Mouse (Mus musculus) forebrain, postnatal 0 days (tissue): ENCODE results near the gene Nme4. TPM values are rescaled to one million over a fixed set of nuclear protein-coding genes. Genes with fewer than 3 reads are reported as not detected.

Experiments used
- ATAC-seq: fragments of 200-750 bp; cut with Nextera tagmentation; 2 replicates; pipeline ENCODE4 v1.8.0; 2017; ENCODE audit warnings: mild to moderate bottlenecking, moderate library complexity
- DNase-seq: peaks from one replicate; pipeline ENCODE4 v3.0.0-alpha.2; 2015
- H3K27ac ChIP-seq: fragments of 300-500 bp; sonication (generic); 2 replicates; pipeline ENCODE4 v1.5.1; 2014; ENCODE audit warnings: low read depth, mild to moderate bottlenecking, antibody characterized with exemption, low read length, moderate library complexity, mixed read lengths
- H3K27me3 ChIP-seq: fragments of 300-500 bp; sonication (generic); 2 replicates; pipeline ENCODE4 v1.6.1; 2014; ENCODE audit warnings: mild to moderate bottlenecking, low read length, mixed read lengths; ENCODE audit not compliant: insufficient read depth
- H3K36me3 ChIP-seq: fragments of 300-500 bp; sonication (generic); 2 replicates; pipeline ENCODE4 v1.6.1; 2014; ENCODE audit warnings: mild to moderate bottlenecking, moderate library complexity; ENCODE audit not compliant: insufficient read depth
- H3K4me1 ChIP-seq: fragments of 300-500 bp; sonication (generic); 2 replicates; pipeline ENCODE4 v1.6.1; 2014; ENCODE audit warnings: antibody characterized with exemption; ENCODE audit not compliant: insufficient read depth
- H3K4me2 ChIP-seq: fragments of 300-500 bp; sonication (generic); 2 replicates; pipeline ENCODE4 v1.6.1; 2014; ENCODE audit warnings: low read depth, mild to moderate bottlenecking, moderate library complexity
- H3K4me3 ChIP-seq: fragments of 300-500 bp; sonication (generic); 2 replicates; pipeline ENCODE4 v1.5.1; 2014; ENCODE audit warnings: low read depth, low read length, mixed read lengths
- H3K9ac ChIP-seq: fragments of 300-500 bp; sonication (generic); 2 replicates; pipeline ENCODE4 v1.6.1; 2014; ENCODE audit warnings: mild to moderate bottlenecking
- H3K9me3 ChIP-seq: fragments of 300-500 bp; sonication (generic); 2 replicates; pipeline ENCODE4 v1.6.1; 2016; ENCODE audit warnings: low read length
- CTCF ChIP-seq: sonication (generic); IDR thresholded peaks from 2 replicates; pipeline ENCODE4 v1.5.1; 2016; ENCODE audit warnings: antibody characterized with exemption, control low read depth, low read depth
- WGBS: fragments of 180-500 bp; shearing (Covaris S2); extraction: QIAGEN DNeasy Blood & Tissue Kit; methylation state at CpG from one replicate; pipeline ENCODE4 v1.1.7; 2014; 5-methylcytosine and 5-hydroxymethylcytosine counted together
- polyA plus RNA-seq: library from polyadenylated mRNA; unstranded; fragments of >200 nt; fragmentation: Nextera tagmentation; extraction: Ambion mirVana; gene quantifications from 2 replicates; pipeline ENCODE4 v1.2.1, GENCODE M21; 2015
- total RNA-seq: library from RNA; depleted of rRNA; stranded (reverse); fragments of >200 nt; gene quantifications from 2 replicates; pipeline ENCODE4 v1.2.3, GENCODE M21; 2014

Nme4 gene
- total and polyA plus RNA-seq, 2 experiments from 2014 or later = 9.5 to 11.4 TPM

DNA sequence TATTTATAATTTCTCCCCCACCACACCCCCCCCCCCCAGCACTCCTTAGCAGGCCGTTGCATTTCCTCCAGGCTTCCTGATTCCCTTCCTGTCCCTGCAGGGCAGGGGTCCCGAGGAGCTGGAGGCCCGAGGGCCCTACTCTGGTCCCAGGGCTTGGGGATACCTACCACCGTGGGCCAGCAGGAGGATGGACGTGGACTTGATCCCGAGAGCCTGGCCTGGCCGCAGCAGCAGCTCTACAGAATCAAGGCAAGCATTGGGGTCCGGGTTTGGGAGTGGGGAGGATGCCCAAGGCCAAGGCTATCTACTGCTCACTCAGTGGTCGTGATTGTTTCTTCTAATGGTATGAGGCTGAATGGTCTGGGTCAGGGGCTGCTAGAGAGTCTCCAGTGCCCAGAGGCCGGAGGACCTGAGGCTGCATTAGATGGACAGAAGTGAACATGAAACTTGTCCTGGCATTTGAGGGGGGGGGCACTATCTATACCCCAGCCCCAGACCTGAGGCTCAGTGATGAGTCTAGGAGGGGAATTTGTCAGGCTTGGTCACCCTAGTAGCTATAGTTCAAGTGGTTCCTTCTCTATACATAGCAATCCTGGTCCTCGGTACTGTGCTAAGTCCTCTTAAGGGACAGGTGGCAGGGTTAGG is 41.8 kb upstream of the Nme4 start:
- Histone ChIP-seq H3K4me1 (peaks cover 13% of the 10 kb centered on the region; the same call in 1 of the 2 replicates), H3K36me3 (no peaks in the 10 kb centered on the region), H3K9ac (no peak overlapping the region), H3K4me2 (no peak overlapping the region), H3K9me3 (no peaks in the 10 kb centered on the region), H3K27ac (no peak overlapping the region), H3K4me3 (no peak overlapping the region), H3K27me3 (no peaks in the 10 kb centered on the region)
- 94% methylated on average over 11 of the region's 11 CpGs for WGBS
- DNase-seq (no peak), ATAC-seq (no peak)
- no peak for TF ChIP-seq CTCF

DNA sequence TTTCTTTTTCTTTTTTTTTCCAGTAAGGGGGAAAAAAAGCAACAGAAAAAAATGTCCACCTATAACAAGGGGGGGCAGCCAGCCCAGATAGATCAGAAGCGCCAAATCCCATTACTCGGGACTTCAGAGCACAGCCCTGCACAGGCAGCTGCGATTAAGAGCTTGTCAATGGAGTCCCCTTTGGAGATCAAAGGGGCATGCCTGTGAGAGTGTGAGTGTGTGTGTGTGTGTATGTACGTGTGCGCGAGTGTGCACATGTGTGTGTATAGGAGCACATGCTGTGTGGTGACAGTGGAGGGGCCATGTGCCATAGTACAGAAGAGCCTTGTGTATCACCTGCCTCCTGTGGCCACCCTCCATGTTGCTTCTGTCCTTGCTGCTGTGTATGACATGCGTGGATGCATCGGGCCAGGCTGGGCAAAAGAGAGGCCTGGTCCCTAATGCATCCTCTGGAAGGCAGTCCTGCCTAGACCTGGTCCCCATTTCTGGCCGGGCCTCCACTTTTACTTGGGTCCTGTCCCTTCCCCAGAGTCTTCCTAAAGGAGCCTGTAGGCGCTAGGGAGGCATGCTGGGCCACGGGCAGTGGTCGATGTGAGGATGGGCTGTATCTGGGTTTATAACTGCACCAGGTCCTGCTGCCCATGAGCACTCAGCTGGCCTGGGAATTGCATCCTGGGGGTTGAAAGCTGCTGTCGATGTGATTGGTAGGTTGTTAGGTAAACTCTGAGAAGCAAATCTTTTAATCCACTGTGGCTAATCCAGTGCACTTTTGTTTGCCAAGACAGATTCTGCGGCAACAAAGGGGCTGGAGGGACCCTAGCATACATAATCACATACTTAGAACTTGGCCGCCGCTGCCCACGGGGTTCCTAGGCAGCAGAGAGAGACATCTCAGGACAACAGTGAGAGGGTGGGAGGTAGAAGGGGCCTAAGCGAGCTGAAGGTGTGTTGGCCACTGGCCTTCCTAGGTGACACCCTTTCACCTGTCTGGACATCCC is 36.8 kb upstream of the Nme4 start:
- H3K27me3 ChIP-seq = no peaks in the 10 kb centered on the region
- WGBS = 64% methylated on average over 18 of the region's 18 CpGs
- H3K9me3 ChIP-seq = no peaks in the 10 kb centered on the region
- no peak for TF ChIP-seq CTCF
- no peaks in the 10 kb centered on the region for H3K4me1 ChIP-seq
- peaks cover 35% of the 10 kb centered on the region for H3K36me3 ChIP-seq
- DNase-seq = no peak
- ATAC-seq = no peak
- H3K9ac ChIP-seq = no peak overlapping the region
- H3K27ac ChIP-seq = no peak overlapping the region
- no peak overlapping the region for H3K4me2 ChIP-seq
- H3K4me3 ChIP-seq = 0 out of 2 replicates have a peak overlapping the region, but pooled peaks have one; percentile 0

DNA sequence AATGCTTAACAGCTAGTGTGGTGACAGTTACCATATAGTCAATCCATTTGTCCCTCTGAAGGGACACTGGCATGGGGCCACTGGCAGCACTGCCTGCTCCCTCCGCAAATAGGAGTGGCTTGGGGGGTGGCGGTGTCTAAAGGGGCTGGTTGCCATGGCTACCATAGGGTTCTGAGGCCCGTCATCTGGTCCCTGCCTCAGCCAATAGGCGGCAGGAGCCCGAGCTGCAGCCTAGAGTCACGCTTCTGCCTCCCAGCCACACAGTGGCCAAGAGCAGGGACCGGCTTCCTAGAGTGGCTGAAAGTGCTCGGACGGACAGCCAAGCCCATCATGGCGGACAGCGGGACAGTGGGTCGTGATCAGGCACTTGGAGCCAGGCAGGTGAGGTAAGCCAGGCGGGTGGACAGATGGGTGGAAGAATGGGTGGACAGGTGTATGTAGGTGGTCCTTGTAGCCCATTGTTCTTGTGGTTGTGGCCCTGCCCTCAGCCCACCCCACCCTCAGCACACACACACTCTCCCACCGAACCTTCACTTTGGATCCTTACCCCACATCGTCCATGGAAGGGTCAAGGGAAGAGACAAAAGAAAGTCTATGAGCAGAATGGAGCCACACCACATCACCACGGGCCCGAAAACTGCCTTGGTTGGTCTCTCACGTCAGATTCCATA is 35.8 kb upstream of the Nme4 start:
- Histone ChIP-seq H3K27ac (no peak overlapping the region), H3K4me1 (no peaks in the 10 kb centered on the region), H3K9me3 (no peaks in the 10 kb centered on the region), H3K4me2 (no peak overlapping the region), H3K4me3 (0 out of 2 replicates have a peak overlapping the region, but pooled peaks have one; percentile 0), H3K9ac (no peak overlapping the region), H3K36me3 (peaks cover 45% of the 10 kb centered on the region), H3K27me3 (no peaks in the 10 kb centered on the region)
- whole genome bisulfite sequencing = 74% methylated on average over 18 of the region's 18 CpGs
- no peak for TF ChIP-seq CTCF
- ATAC-seq (peak; percentile 53; the same call in 1 of the 2 replicates), DNase-seq (no peak)

DNA sequence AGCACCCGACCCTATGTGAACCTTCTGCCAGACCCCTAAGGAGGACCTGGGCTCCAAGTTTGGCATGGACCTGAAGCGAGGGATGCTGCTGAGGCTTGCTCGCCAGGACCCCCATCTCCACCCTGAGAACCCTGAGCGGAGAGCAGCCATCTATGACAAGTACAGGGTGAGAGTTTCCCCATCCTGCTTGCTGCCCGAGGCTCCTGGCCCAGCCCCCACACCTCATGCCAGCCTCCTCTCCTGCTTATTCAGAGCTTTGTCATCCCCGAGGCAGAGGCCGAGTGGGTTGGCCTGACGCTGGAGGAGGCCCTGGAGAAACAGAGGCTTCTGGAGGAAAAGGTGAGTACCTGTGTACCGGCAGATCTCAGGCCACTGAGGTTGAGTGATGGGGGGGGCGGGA is 29.8 kb upstream of the Nme4 start:
- Histone ChIP-seq H3K4me2 (no peak overlapping the region), H3K27ac (no peak overlapping the region), H3K9ac (no peak overlapping the region), H3K4me1 (peaks cover 5% of the 10 kb centered on the region; the same call in 1 of the 2 replicates), H3K9me3 (no peaks in the 10 kb centered on the region), H3K27me3 (no peaks in the 10 kb centered on the region), H3K36me3 (peaks cover 43% of the 10 kb centered on the region), H3K4me3 (no peak overlapping the region)
- ATAC-seq (no peak), DNase-seq (no peak)
- 92% methylated on average over 10 of the region's 10 CpGs for WGBS
- no peak for TF ChIP-seq CTCF

DNA sequence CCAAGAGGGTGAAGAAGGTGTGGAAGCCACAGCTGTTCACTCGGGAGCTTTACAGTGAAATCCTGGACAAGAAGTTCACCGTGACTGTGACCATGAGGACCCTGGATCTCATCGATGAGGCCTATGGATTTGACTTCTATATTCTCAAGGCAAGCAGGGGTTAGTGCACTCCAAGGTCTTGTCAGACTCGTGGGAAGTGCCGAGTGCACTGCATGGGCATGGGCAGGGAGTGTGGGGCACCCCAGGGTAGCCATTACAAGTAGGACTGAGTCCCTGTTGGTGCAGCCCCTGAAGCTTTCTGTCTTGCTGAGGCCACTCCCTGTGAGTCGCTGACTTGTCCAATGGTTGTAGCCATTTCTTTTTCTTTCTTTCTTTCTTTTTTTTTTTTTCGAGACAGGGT is 29.2 kb upstream of the Nme4 start:
- H3K4me2 ChIP-seq = peak overlapping the region; percentile 83
- H3K36me3 ChIP-seq = peaks cover 36% of the 10 kb centered on the region
- peaks cover 5% of the 10 kb centered on the region; the same call in 1 of the 2 replicates for H3K4me1 ChIP-seq
- peak overlapping the region; percentile 98; the same call in 1 of the 2 replicates for H3K4me3 ChIP-seq
- H3K9me3 ChIP-seq = no peaks in the 10 kb centered on the region
- no peaks in the 10 kb centered on the region for H3K27me3 ChIP-seq
- WGBS = 92% methylated on average over 7 of the region's 7 CpGs
- TF ChIP-seq CTCF = no peak
- ATAC-seq (no peak), DNase-seq (no peak)
- no peak overlapping the region for H3K27ac ChIP-seq
- peak overlapping the region; percentile 72; the same call in 1 of the 2 replicates for H3K9ac ChIP-seq

DNA sequence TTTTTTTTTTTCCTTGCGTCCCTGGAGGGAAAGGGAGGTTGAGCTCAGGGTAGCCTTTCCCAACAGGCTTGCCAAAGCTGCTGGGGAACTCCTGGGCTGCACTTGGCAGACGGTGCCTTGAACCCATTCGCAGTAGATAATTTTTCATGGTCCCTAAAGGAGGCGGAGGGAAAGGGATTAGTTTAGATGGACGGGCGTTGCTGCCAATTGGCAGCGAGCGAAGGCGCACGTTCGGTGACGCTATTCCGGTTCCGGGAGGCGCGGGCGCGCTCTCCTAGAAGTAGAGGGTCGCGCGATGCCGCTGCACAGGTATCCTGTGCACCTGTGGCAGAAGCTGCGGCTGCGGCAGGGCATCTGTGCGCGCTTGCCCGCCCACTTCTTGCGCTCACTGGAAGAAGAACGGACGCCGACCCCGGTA is 27.9 kb upstream of the Nme4 start, which contains the start of gene Mrpl28:
TSS of gene Mrpl28 (plus strand) at position 234 of the 418 bp plus-strand sequence.
- no peak for TF ChIP-seq CTCF
- peak within 1 kb of the TSS; percentile 98 for H3K4me3 ChIP-seq
- H3K9ac ChIP-seq = peak within 1 kb of the TSS; percentile 72
- 0 out of 2 replicates have a peak within 1 kb of the TSS, but pooled peaks have one; percentile 23 for H3K27ac ChIP-seq
- peak within 1 kb of the TSS; percentile 83 for H3K4me2 ChIP-seq
- 0% methylated on average over 32 of the region's 32 CpGs for WGBS
- H3K36me3 ChIP-seq = peaks cover 24% of the 10 kb centered on the region
- H3K27me3 ChIP-seq = no peaks in the 10 kb centered on the region
- H3K9me3 ChIP-seq = no peaks in the 10 kb centered on the region
- DNase-seq (peak; percentile 99), ATAC-seq (peak; percentile 96)
- H3K4me1 ChIP-seq = peaks cover 5% of the 10 kb centered on the region; the same call in 1 of the 2 replicates
